Mouse (Mus musculus) embryonic fibroblast, embryonic 13.5 days (primary cell): Measurements from ENCODE around the gene Grcc10.

ENCODE experiments used
- CTCF ChIP-seq: IDR thresholded peaks from 2 replicates; pipeline ENCODE4 v1.5.1; 2011; ENCODE audit warnings: mild to moderate bottlenecking, control low read depth, low read length, moderate library complexity, borderline replicate concordance; ENCODE audit not compliant: insufficient read depth
- POLR2A ChIP-seq: IDR thresholded peaks from 2 replicates; pipeline ENCODE4 v1.6.1; 2011; ENCODE audit warnings: low read depth, mild to moderate bottlenecking, control low read depth, low read length, moderate library complexity

DNA sequence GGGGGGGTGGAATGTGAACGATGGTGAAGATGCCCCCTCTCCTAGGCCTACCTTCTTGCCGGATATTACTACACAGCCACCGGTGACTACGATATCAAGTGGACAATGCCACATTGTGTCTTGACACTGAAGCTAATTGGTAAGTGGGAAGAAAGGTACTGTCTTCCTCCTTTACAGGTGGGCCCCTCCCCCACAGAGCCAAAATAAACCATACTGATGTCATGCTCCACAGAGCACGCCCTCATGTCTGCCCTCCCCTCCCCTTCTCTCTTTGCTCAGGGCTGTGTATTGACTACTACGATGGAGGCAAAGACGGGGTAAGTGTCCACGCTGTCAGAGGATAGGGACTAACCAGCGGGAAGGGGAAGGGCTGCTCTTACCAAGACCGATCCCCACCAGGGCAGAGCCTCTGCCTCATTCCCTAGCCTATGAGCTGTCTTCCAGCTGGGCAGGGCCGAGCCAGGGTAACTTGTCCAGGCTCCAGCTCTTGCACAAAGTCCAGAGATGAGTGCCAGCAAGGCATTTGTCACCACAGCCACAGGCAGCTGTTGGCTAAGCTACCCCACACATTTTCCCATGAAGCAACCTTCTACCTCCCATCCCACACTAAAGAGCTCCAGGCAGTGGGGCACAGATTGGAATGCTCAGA is 41.1 kb downstream of the Grcc10 start:
- TF ChIP-seq CTCF (no peak), POLR2A (no peak)
